ENCODE assay signal across 14 mouse cellular contexts in genomic region chr10:21334349-21335105, GRCm38 (mm10). TPM values are rescaled to one million over a fixed set of nuclear protein-coding genes. Genes with fewer than 3 reads are reported as not detected.
A peak's percentile ranks its signal among the peaks of the same experiment; 100 is the strongest.
DNase-seq lines count a peak whose midpoint lies in the region; ATAC-seq and TF ChIP-seq lines count a peak whose summit lies in the region.
"Had no signal": no experiment of that assay in that cellular context is flagged by ENCODE, and none has a peak within 500 bp of the region (broad histone marks: within the 10 kb centered on the region; RNA-seq: fewer than 3 reads in every experiment).

No protein-coding gene starts in this region.

- no peak overlapping the region for H3K27ac ChIP-seq in heart, embryonic 10.5 days
- peak overlapping the region; percentile 63; the same call in 1 of the 2 replicates for H3K27ac ChIP-seq in embryonic fibroblast, embryonic 13.5 days (ENCODE audit: insufficient read depth, low read length)
- no peak overlapping the region for H3K27ac ChIP-seq in hindbrain, embryonic 16.5 days (ENCODE audit: low read depth, low read length)
- H3K27ac ChIP-seq in kidney, embryonic 14.5 days (ENCODE audit: low read depth, low read length): no peak overlapping the region

- peaks cover 55% of the 10 kb centered on the region for H3K36me3 ChIP-seq in heart, embryonic 10.5 days
- H3K36me3 ChIP-seq in hindbrain, embryonic 16.5 days (ENCODE audit: control insufficient read depth, insufficient read depth, low read length): peaks cover 27% of the 10 kb centered on the region
- peaks cover 25% of the 10 kb centered on the region for H3K36me3 ChIP-seq in kidney, embryonic 14.5 days (ENCODE audit: control insufficient read depth, insufficient read depth, low read length)

- no peak for TF ChIP-seq POLR2A in lung, adult 2 months (IDR thresholded peaks at IDR 0.05; ENCODE audit: borderline replicate concordance, extremely low read depth, low read depth, low read length)
- no peak for TF ChIP-seq POLR2A in embryonic fibroblast, embryonic 13.5 days (IDR thresholded peaks at IDR 0.05; ENCODE audit: low read depth, low read length)

- no peak overlapping the region for H3K4me3 ChIP-seq in heart, embryonic 10.5 days
- H3K4me3 ChIP-seq in lung, adult 2 months (replicated peaks; ENCODE audit: extremely low read depth, low read depth, low read length): no peak overlapping the region
- no peak overlapping the region for H3K4me3 ChIP-seq in embryonic fibroblast, embryonic 13.5 days (ENCODE audit: insufficient read depth, low read length)
- H3K4me3 ChIP-seq in hindbrain, embryonic 16.5 days (ENCODE audit: low read length): no peak overlapping the region
- no peak overlapping the region for H3K4me3 ChIP-seq in kidney, embryonic 14.5 days (ENCODE audit: low read length)

- no peak for ATAC-seq in hindbrain, embryonic 16.5 days
- no peak for ATAC-seq in kidney, embryonic 14.5 days (ENCODE audit: low FRiP score, low TSS enrichment)

- H3K9ac ChIP-seq in hindbrain, embryonic 16.5 days (ENCODE audit: low read depth, low read length): no peak overlapping the region
- H3K9ac ChIP-seq in kidney, embryonic 14.5 days (ENCODE audit: low read depth, low read length): no peak overlapping the region

- H3K4me1 ChIP-seq in heart, embryonic 10.5 days: no peaks in the 10 kb centered on the region
- H3K4me1 ChIP-seq in lung, adult 2 months (ENCODE audit: control insufficient read depth, insufficient read depth, low read length): no peaks in the 10 kb centered on the region
- H3K4me1 ChIP-seq in embryonic fibroblast, embryonic 13.5 days (ENCODE audit: control insufficient read depth, insufficient read depth, low read length): no peaks in the 10 kb centered on the region
- no peaks in the 10 kb centered on the region for H3K4me1 ChIP-seq in hindbrain, embryonic 16.5 days (ENCODE audit: control insufficient read depth, insufficient read depth, low read depth, low read length)
- H3K4me1 ChIP-seq in kidney, embryonic 14.5 days (ENCODE audit: control insufficient read depth, insufficient read depth, low read length): no peaks in the 10 kb centered on the region

- no peak for TF ChIP-seq CTCF in lung, adult 2 months (IDR thresholded peaks at IDR 0.05; ENCODE audit: insufficient read depth, low read length)
- TF ChIP-seq CTCF in embryonic fibroblast, embryonic 13.5 days (IDR thresholded peaks at IDR 0.05; ENCODE audit: borderline replicate concordance, insufficient read depth, low read length): no peak

- no peaks in the 10 kb centered on the region for H3K27me3 ChIP-seq in heart, embryonic 10.5 days (ENCODE audit: insufficient read depth, poor library complexity, severe bottlenecking)
- no peaks in the 10 kb centered on the region for H3K27me3 ChIP-seq in hindbrain, embryonic 16.5 days (replicated peaks; ENCODE audit: control insufficient read depth, insufficient read depth, low read length)
- H3K27me3 ChIP-seq in kidney, embryonic 14.5 days (ENCODE audit: control insufficient read depth, insufficient read depth, low read length): no peaks in the 10 kb centered on the region
- H3K27me3 ChIP-seq: CH12.LX had no signal

- H3K9me3 ChIP-seq in heart, embryonic 10.5 days: no peaks in the 10 kb centered on the region
- H3K9me3 ChIP-seq in hindbrain, embryonic 16.5 days (ENCODE audit: control insufficient read depth, low read length): peaks cover 4% of the 10 kb centered on the region; the same call in 1 of the 2 replicates
- H3K9me3 ChIP-seq in kidney, embryonic 14.5 days (ENCODE audit: control insufficient read depth, low read length): peaks cover 4% of the 10 kb centered on the region; the same call in 1 of the 2 replicates

- 60% methylated on average over 7 of the region's 7 CpGs for WGBS in heart, embryonic 10.5 days
- WGBS in lung, adult 2 months: 41% methylated on average over 7 of the region's 7 CpGs
- WGBS in hindbrain, embryonic 16.5 days: 81% methylated on average over 7 of the region's 7 CpGs
- 79% methylated on average over 7 of the region's 7 CpGs for WGBS in kidney, embryonic 14.5 days

- peak; percentile 94 for DNase-seq in heart, adult 11 months
- no peak for DNase-seq in heart, embryonic 10.5 days (ENCODE audit: low spot score)
- peak; percentile 5 for DNase-seq in lung, postnatal 14 days
- no peak for DNase-seq in lung, adult 2 months
- no peak for DNase-seq in layer of hippocampus, adult 8-10 months (ENCODE audit: low spot score in 2 of 2)
- DNase-seq: cerebellum, adult 8-10 months; kidney, adult 18-20 months; thymus, adult 18-20 months had no signal

- H3K4me2 ChIP-seq in hindbrain, embryonic 16.5 days (ENCODE audit: low read length): no peak overlapping the region
- H3K4me2 ChIP-seq in kidney, embryonic 14.5 days (replicated peaks; ENCODE audit: low read depth, low read length): no peak overlapping the region
- H3K4me2 ChIP-seq: midbrain, embryonic 11.5 days had no signal

RNA-seq across cellular contexts. Expression of gene Hbs1l, which starts 38.7 kb away (rescaled TPM):
- polyA plus RNA-seq in heart, embryonic 10.5 days (2016; fragmentation: Nextera tagmentation; extraction: Ambion mirVana): 92.2 and 95.8 TPM in 2 replicates
- 7.8 and 12.4 TPM in 2 replicates for polyA plus RNA-seq in lung, adult 2 months (2012; rRNA removed)
- 70.0 and 73.6 TPM in 2 replicates for polyA plus RNA-seq in embryonic fibroblast, embryonic 13.5 days (2011; ENCODE audit: insufficient read length, low read depth, missing spikeins)
- 88.1 and 95.4 TPM in 2 replicates for polyA plus RNA-seq in hindbrain, embryonic 16.5 days (2015; fragmentation: Nextera tagmentation; extraction: Ambion mirVana)
- 10 to 100 TPM; 53.7 to 72.2 (median 64.1) TPM for total RNA-seq in layer of hippocampus, adult 8-10 months (2022)
- polyA plus RNA-seq in kidney, embryonic 14.5 days (2014; fragmentation: Nextera tagmentation; extraction: Ambion mirVana): 66.8 and 109 TPM in 2 replicates

RNA-seq across cellular contexts. Expression of gene Aldh8a1, which starts 42.6 kb away (rescaled TPM):
- 0.10 and 0.19 TPM in 2 replicates for polyA plus RNA-seq in heart, embryonic 10.5 days (2016; fragmentation: Nextera tagmentation; extraction: Ambion mirVana)
- 0.05 and 0.22 TPM in 2 replicates for polyA plus RNA-seq in lung, adult 2 months (2012; rRNA removed)
- not detected in 2 replicates for polyA plus RNA-seq in embryonic fibroblast, embryonic 13.5 days (2011; ENCODE audit: insufficient read length, low read depth, missing spikeins)
- 0.15 TPM in 1 of 2 replicates, not detected in the other for polyA plus RNA-seq in hindbrain, embryonic 16.5 days (2015; fragmentation: Nextera tagmentation; extraction: Ambion mirVana)
- total RNA-seq in layer of hippocampus, adult 8-10 months (2022): under 1 TPM in 2 of 4 experiments, not detected in 2; 0.37 to 0.87 TPM
- 0.30 and 0.72 TPM in 2 replicates for polyA plus RNA-seq in kidney, embryonic 14.5 days (2014; fragmentation: Nextera tagmentation; extraction: Ambion mirVana)
- total RNA-seq: left cerebral cortex, postnatal 10 days had no signal
- polyA plus RNA-seq: midbrain, embryonic 11.5 days had no signal

Comparison
In these comparisons a context has a peak if more than half of its experiments do, and no peak if none do; other contexts are left out.
1. DNase-seq: peak in heart, adult 11 months (single experiment) and lung, postnatal 14 days (single experiment); none in heart, embryonic 10.5 days (single experiment), lung, adult 2 months (single experiment) and layer of hippocampus, adult 8-10 months (0 of 2).